Mouse (Mus musculus) layer of hippocampus, adult 9-11 months (tissue): ENCODE results near the gene Olfr690.
"Not testable (repeated sequence)": the region's sequence is repeated elsewhere in the genome, so short reads cannot be mapped to it uniquely, and the experiment has no call there.

Source experiments
- DNase-seq: peaks from one replicate; pipeline ENCODE4 v3.0.0; 2022

Gene Olfr690

GRCm38 (mm10) chr7:105334004-105334403 is at the start of gene Olfr690:
TSS of gene Olfr690 (minus strand) at chr7:105334104.
- DNase-seq = no peak

- DNase-seq = no peak
Measured at GRCm38 (mm10) chr7:105380329-105380728, 46.4 kb upstream of the Olfr690 start.

- DNase-seq = no peak
Measured at GRCm38 (mm10) chr7:105374866-105375265, 41.0 kb upstream of the Olfr690 start, which contains the start of gene Gm5901. TSS of gene Gm5901 (plus strand) at chr7:105375038.

GRCm38 (mm10) chr7:105373976-105374375 is 40.1 kb upstream of the Olfr690 start:
- DNase-seq = peak; percentile 65

GRCm38 (mm10) chr7:105373509-105373908 is 39.6 kb upstream of the Olfr690 start:
- DNase-seq = no peak

GRCm38 (mm10) chr7:105372912-105373311 is 39.0 kb upstream of the Olfr690 start:
- DNase-seq = no peak

GRCm38 (mm10) chr7:105368521-105368920 is 34.6 kb upstream of the Olfr690 start:
- DNase-seq = no peak

- no peak for DNase-seq
Measured at GRCm38 (mm10) chr7:105367930-105368329, 34.0 kb upstream of the Olfr690 start, which contains the start of gene Olfr692. TSS of gene Olfr692 (plus strand) at chr7:105368230.

GRCm38 (mm10) chr7:105367268-105367667 is 33.4 kb upstream of the Olfr690 start:
- no peak for DNase-seq

- DNase-seq = no peak
Measured at GRCm38 (mm10) chr7:105361713-105362112, 27.8 kb upstream of the Olfr690 start.

- not testable (repeated sequence) for DNase-seq
Measured at GRCm38 (mm10) chr7:105356487-105356886, 22.6 kb upstream of the Olfr690 start.

GRCm38 (mm10) chr7:105356064-105356463 is 22.2 kb upstream of the Olfr690 start:
- DNase-seq = not testable (repeated sequence)

- no peak for DNase-seq
Measured at GRCm38 (mm10) chr7:105342752-105343151, 8.8 kb upstream of the Olfr690 start.

- DNase-seq = no peak
Measured at GRCm38 (mm10) chr7:105342170-105342569, 8.3 kb upstream of the Olfr690 start, which contains the start of gene Olfr691. TSS of gene Olfr691 (minus strand) at chr7:105342270.

- DNase-seq = no peak
Measured at GRCm38 (mm10) chr7:105325302-105325701, 8.6 kb downstream of the Olfr690 start.

GRCm38 (mm10) chr7:105310865-105311264 is 23.0 kb downstream of the Olfr690 start, which contains the start of gene Olfr689:
TSS of gene Olfr689 (plus strand) at chr7:105311165.
- DNase-seq = no peak

- no peak for DNase-seq
Measured at GRCm38 (mm10) chr7:105290051-105290450, 43.9 kb downstream of the Olfr690 start.

GRCm38 (mm10) chr7:105287795-105288194 is 46.1 kb downstream of the Olfr690 start, which contains the start of gene Olfr688:
TSS of gene Olfr688 (plus strand) at chr7:105288095.
- no peak for DNase-seq
